Mouse (Mus musculus) kidney, postnatal 36 days (tissue): ENCODE results near the gene 9430038I01Rik.
"Not testable (repeated sequence)": the region's sequence is repeated elsewhere in the genome, so short reads cannot be mapped to it uniquely, and the experiment has no call there.

Experiments used
- DNase-seq, 2 experiments: peaks; one replicate each; pipeline ENCODE4 v3.0.0; 2021 to 2022; ENCODE audit warnings: mixed read lengths in 2 of 2

9430038I01Rik gene

DNA sequence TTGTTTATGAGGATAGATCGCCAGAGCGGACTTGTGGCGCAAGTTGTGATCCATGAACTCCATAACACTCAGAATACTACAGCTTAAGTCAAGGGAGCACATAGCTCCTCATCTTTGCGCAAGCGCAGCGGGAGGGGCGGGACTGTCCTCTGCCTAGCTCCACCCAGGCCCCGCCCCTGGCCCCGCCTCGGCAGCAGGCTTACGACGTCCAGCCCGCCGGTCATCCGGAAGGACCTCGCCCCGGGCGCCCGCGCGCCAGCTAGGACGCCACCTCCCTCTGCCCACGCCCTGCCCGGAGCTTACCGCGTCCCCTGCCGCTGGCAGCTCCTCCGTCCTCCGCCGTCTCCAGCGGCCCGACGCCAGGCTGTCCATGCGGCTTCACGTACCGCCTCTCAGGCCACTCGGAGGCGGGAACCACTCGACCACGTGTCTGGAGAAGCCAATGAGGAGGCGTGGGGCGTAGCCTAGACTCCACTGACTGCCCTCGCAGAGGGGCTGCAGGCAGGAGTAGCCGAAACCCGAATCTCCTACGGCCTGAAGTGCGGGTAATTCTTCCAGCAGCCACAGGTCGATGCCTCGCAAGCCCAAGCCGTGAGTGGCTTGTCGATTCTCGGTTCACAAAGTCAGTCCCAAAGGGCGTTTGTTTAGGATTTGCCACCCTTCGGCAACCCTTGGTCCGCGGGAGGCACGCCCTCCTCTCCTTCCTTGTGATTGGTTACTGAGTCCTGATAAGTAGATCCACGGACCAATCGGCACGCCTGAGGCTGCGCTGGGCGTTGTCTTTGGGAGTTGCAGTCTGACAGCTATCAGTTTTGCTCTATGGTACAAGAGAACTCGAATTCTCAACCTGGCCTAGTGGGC is at the start of gene 9430038I01Rik:
Gene 9430038I01Rik (minus strand): TSS at position 426 of the 861 bp plus-strand sequence.
- DNase-seq = peak; percentile 98 to 100

DNA sequence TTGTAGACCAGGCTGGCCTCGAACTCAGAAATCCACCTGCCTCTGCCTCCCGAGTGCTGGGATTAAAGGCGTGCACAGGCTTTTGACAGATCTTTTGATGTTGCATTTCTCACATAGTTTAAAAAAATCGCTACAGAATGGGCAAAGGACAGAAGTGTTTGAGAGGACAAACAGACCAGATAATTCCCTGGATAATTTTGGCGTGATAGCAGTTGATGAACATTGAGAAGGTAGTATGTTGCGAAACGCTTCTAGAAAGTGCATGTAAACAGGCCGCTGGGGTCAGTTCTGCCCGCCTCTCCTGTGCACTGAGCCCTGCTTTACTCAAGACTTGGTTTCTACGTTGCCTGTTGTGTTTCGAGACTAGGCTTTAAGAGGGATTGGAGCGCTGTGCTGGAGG is 34.8 kb upstream of the 9430038I01Rik start:
- no peak for DNase-seq

DNA sequence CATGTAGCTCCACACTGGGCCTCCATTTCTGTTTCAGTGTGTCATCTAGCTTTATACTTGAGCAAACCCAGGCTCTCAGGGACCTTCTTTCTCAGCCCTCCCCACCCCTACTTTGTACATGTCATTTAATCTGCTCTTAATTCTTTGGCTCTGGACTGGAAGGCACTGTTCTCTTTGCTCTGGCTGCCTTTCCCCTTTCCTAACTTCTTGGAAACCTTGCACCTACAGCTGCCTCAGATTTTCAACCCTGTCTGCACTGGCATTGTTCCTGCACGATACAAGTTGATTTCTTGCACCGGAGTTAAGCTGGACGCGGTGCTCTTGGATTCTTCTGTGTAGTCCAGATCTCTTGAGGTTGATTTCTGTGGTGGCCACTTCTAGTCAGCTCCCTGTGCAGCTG is 32.4 kb upstream of the 9430038I01Rik start:
- no peak for DNase-seq

DNA sequence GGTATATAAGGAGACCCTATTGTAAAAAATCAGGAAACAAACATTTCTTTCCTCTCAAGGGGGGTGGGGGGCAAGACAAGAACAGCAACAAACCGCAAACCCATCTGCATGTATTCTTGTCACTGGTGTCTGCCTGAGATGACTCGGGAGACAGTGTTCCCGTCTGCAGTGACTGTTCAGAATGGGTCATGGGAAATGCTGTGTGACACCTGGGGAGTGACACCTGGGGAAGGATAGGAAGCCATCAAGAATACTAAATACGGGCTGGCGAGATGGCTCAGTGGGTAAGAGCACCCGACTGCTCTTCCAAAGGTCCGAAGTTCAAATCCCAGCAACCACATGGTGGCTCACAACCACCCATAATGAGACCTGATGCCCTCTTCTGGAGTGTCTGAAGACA is 28.4 kb upstream of the 9430038I01Rik start:
- DNase-seq = not testable (repeated sequence)

GRCm38 (mm10) chr7:137438179-137438550 is 27.6 kb upstream of the 9430038I01Rik start:
- no peak for DNase-seq

DNA sequence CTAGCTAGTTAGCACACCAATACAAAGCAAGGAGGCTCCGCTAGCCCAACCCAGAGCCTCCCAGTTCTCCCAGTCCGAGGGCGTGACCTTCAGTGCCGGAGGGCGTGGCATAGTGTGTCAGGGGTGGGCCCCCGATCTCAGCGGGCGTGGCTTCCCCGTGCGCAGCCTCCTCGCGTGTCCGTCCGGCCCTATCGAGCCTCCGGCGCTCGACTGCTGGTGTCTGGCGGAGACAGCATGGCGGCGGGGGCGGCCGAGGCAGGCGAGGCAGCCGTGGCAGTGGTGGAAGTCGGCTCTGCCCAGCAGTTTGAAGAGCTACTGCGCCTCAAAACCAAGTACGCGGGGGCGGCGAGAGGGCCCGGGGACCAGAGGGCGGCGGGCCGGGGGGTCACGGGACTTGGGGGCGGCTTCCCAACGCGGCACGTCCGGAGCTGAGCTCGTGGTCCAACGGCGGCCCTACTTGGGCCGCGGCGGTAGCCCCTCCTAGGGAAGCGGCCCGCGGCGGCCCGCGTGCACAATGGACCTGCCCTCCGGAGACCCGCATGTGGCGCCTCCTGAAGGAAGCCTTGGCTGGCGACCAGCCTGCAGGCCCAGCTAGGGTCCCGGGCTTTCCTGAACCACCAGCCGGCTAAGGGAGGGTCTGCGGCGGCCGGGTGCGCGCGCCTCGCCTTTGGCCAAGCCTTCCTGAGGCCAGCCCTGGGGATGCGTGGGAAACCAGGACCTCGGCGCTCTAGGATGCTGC is 27.0 kb upstream of the 9430038I01Rik start, which contains the start of gene Glrx3:
Gene Glrx3 (plus strand): TSS at position 175 of the 739 bp plus-strand sequence.
- DNase-seq = peak; percentile 97 to 98

GRCm38 (mm10) chr7:137436901-137437300 is 26.3 kb upstream of the 9430038I01Rik start:
- no peak for DNase-seq

DNA sequence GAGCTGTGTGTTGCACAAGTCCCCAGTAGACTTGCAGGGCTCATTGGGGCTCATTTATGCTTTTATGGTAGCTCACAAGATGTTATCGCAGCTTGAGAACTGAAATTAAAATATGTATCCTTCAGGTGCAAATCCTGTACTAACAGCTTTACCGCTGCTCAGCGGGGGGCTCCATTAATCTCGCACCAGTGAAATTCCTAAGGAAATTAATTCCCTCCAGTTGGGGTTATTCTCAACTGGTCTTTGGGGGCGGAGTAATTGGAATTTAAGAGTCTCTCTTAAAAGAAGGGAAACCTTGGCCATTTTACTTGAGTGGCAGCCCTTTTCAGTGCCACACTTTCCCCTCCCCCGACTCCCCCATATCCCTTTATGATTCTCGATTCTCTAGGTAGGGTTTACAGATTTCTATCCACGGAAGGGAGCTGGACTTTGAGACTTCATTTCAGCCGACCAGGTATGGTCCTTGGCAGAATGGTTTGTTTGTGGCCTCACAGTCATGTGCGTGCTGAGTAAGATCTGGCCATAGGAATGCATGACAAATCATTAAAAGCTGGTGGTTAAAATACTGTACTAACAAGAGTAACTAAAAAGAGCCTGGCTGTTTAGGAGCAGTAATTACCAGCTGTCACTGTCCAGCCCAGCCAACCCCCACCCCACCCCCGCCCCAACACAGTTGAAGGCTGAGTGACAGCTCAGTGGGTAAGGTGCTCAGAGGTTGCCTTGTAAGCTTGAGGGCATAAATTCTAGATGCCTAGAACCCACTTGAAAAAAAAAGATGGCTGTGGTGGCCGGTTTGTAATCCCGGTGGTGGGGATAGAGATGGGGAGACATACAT is 21.4 kb upstream of the 9430038I01Rik start:
- peak; percentile 34 to 38 for DNase-seq

DNA sequence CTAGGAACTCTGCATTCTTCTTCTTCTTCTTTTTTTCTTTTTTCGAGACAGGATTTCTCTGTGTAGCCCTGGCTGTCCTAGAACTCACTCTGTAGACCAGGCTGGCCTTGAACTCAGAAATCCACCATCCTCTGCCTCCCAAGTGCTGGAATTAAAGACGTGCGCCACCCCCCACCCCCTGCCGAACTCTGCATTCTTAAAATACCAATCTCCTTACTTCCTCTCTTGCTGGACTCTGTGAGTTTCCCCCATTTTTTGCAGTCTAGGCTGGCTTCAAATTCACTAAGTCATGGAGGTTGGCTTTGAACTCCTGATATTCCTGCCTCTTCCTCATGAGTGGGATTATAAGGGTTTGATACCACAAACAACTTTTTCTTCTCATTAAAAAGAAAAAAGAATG is 16.1 kb upstream of the 9430038I01Rik start:
- no peak for DNase-seq

- no peak for DNase-seq
Observed at GRCm38 (mm10) chr7:137421236-137421635, 10.7 kb upstream of the 9430038I01Rik start.

DNA sequence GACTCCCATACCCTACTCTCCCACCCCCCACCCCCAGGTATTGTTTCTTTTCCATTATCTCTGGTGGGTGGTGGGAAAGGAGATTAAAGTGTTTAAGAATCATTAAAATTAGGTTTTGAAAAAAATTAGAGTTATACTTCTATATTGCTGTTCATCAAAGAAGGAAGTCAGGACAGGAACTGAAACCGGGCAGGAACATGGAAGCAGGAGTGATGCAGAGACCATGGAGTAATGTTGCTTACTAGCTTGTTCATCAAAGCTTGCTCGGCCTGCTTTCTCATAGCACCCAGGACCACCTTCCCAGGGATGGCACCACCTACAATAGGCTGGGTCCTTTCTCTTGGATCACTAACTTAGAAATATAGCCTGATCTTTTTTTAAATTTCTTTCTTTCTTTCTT is 10.0 kb upstream of the 9430038I01Rik start:
- DNase-seq = no peak

GRCm38 (mm10) chr7:137414710-137415109 is 4.1 kb upstream of the 9430038I01Rik start:
- DNase-seq = no peak

GRCm38 (mm10) chr7:137407428-137408058 is 3.0 kb downstream of the 9430038I01Rik start:
- peak; percentile 12 to 20 for DNase-seq

DNA sequence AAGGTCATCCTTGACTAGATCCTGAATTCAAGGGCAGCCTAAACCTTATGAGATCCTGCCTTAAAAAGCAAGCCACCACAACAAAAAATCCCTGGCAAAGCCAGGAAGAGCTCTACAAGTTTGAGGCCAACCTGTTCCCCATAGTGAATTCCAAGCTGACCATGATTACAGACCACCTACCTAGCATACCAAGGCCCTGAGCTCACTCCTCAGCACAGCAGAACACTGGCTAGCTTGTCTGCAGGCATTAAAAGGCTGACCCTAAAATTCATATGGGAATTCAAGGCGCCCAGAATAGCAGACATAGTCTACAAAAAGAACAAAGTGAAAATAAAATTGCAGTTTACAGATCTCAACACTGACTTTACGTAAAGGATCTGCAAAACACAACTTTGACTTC is 6.4 kb downstream of the 9430038I01Rik start:
- no peak for DNase-seq

DNA sequence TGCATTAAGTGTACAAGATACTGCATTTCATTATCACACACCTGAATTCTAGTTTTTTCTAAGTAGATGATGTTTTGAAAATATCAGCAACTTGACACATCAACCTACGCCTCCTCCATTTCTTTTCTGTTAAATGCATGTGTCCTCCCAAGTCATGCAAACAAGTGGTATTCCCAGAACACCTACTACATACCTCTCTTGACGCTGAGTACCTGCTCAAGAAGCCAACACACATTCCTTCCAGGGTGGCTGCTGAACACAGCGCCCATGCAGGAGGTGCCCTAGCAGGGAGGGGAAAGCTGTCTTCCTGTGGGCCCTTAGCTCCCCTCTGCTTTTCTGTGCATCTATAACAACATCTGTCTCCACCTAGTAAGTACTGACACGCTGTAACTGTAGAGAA is 11.6 kb downstream of the 9430038I01Rik start:
- no peak for DNase-seq

- DNase-seq = no peak
Observed at GRCm38 (mm10) chr7:137397361-137397910, 13.1 kb downstream of the 9430038I01Rik start.

- DNase-seq = no peak
Observed at GRCm38 (mm10) chr7:137395421-137395820, 15.1 kb downstream of the 9430038I01Rik start.

DNA sequence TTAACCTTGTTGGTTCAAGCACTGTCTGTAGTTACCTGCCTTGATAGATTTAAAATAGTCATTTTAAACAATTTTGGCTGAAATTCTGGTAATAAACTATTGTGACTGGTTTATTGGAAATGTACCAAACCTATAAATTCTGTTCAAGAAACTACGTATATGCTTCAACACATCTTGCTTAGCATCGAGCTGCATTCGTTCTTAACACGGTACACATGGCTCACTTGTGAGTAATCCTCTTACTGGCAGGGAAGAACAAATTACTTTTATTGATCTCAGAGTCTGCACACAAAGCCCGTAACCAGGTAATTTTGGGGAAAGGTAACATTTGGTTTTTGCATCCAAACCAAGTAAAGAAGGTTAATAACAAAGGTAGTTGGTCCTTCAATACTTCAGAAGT is 22.7 kb downstream of the 9430038I01Rik start:
- no peak for DNase-seq

- no peak for DNase-seq
Observed at GRCm38 (mm10) chr7:137374996-137375395, 35.6 kb downstream of the 9430038I01Rik start.

DNA sequence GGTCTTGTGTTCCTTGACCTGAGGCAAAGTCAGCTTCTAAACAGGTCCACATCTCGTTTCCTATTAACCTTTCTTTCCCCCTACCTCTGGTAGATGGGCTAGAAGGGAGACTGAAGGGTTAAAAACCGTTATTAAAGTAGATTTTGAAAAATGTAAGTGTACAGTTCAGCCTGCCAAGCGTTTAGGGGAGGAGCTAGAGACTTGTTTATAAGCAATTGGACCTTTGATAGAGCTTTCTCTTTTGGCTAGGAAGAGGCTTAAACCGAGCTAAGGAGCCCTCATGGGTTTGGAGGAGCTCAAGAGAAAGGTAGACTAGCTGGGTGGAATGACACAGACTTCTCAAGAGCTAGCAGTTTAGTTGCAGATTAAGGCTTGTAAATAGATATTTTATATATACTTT is 38.8 kb downstream of the 9430038I01Rik start:
- no peak for DNase-seq

DNA sequence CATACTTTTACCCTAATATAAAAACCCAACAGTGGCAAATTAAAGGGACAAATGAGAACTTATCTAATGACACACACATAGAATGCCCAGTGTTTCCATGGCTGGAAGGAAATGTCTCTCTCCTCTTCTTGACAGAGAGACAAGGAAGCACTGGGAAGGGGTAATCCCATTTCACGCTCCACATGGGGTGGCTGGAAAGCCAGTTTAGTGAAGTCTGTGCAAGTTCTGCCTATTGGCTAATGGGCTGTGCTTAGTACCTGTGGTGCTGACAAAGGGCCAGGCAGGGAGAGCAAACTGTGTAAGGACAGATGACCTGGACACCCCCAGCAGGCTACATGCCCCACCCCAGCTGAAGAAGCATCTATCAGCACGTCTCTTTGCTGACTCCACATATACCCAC is 40.4 kb downstream of the 9430038I01Rik start:
- DNase-seq = no peak

DNA sequence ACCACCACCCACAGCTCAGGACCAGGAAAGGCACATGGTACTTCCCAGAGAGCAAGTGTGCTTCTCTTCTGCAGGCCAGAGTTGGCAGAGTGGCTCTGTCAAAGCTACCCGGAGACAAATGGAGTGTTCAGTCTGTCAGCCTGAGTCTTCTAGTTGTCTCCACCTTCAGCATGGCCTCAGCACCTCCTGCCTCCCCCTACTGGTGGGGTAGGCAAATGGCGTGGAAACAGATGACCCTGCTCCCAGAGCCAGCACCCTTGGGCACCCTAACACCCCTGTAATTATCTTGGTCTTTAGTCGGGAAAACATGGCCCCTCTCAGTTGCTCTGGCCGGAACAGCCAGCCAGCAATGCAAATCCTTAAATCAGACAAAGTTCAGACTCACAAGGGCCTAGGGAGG is 43.8 kb downstream of the 9430038I01Rik start:
- DNase-seq = peak in 1 of 2 experiments; percentile 20
